Mouse (Mus musculus) heart, adult 2 months (tissue): ENCODE results near the gene H2-T24. TPM values are rescaled to one million over a fixed set of nuclear protein-coding genes. Genes with fewer than 3 reads are reported as not detected.
"Not testable (repeated sequence)": the region's sequence is repeated elsewhere in the genome, so short reads cannot be mapped to it uniquely, and the experiment has no call there.

ENCODE experiments used
- DNase-seq, 2 experiments: peaks; one replicate each; pipeline ENCODE4 v3.0.0; 2021
- H3K27ac ChIP-seq: fragments of 200-600 bp; 2 replicates; pipeline ENCODE4 v1.8.1; 2022
- H3K27me3 ChIP-seq: fragments of 200-500 bp; 2 replicates; pipeline ENCODE4 v1.6.1; 2012; ENCODE audit warnings: mild to moderate bottlenecking, low read length, inconsistent platforms, mixed read lengths; ENCODE audit not compliant: control insufficient read depth, insufficient read depth
- H3K36me3 ChIP-seq: fragments of 200-500 bp; 2 replicates; pipeline ENCODE4 v1.6.1; 2012; ENCODE audit warnings: low read length, inconsistent platforms; ENCODE audit not compliant: control insufficient read depth, insufficient read depth
- H3K4me1 ChIP-seq: fragments of 200-500 bp; 2 replicates; pipeline ENCODE4 v1.6.1; 2011; ENCODE audit warnings: low read length; ENCODE audit not compliant: control insufficient read depth, insufficient read depth
- H3K4me3 ChIP-seq: fragments of 200-600 bp; 2 replicates; pipeline ENCODE4 v1.8.1; 2022
- H3K79me2 ChIP-seq: fragments of 200-500 bp; replicated peaks from 2 replicates; pipeline ENCODE4 v1.6.1; 2012; ENCODE audit warnings: mild to moderate bottlenecking, inconsistent platforms, low read length, moderate library complexity, mixed read lengths; ENCODE audit not compliant: control insufficient read depth, insufficient read depth
- H3K9ac ChIP-seq: fragments of 200-500 bp; 2 replicates; pipeline ENCODE4 v1.6.1; 2012; ENCODE audit warnings: low read depth, mild to moderate bottlenecking, control low read depth, inconsistent platforms, low read length, mixed read lengths
- CTCF ChIP-seq: fragments of 200-600 bp; IDR thresholded peaks from 2 replicates; pipeline ENCODE4 v1.8.1; 2022; ENCODE audit warnings: antibody characterized with exemption, mild to moderate bottlenecking, moderate library complexity
- POLR2A ChIP-seq: fragments of 200-500 bp; IDR thresholded peaks from 2 replicates; pipeline ENCODE4 v1.6.1; 2011; ENCODE audit warnings: mild to moderate bottlenecking, low read depth, low read length, control low read depth; ENCODE audit not compliant: insufficient read depth
- WGBS: fragments of 180-500 bp; shearing (Covaris S2); methylation state at CpG from one replicate; pipeline ENCODE4 v1.1.7; 2018; 5-methylcytosine and 5-hydroxymethylcytosine counted together
- intact Hi-C: fragments of 180-260 bp; cut with DNase I; formaldehyde crosslinking; loops from one replicate; pipeline ENCODE4 v1.15.1; 2025
- polyA plus RNA-seq: library from polyadenylated mRNA; depleted of rRNA; stranded (reverse); fragments of >200 nt; gene quantifications from 2 replicates; pipeline ENCODE4 v1.2.3, GENCODE M21; 2012
- total RNA-seq, 2 experiments: library from RNA; stranded (reverse); gene quantifications; 2 replicates each; pipeline ENCODE4 v1.2.3; 2021

Gene H2-T24
- total and polyA plus RNA-seq, 3 experiments = 4.3 to 9.6 (median 7.5) TPM

DNA sequence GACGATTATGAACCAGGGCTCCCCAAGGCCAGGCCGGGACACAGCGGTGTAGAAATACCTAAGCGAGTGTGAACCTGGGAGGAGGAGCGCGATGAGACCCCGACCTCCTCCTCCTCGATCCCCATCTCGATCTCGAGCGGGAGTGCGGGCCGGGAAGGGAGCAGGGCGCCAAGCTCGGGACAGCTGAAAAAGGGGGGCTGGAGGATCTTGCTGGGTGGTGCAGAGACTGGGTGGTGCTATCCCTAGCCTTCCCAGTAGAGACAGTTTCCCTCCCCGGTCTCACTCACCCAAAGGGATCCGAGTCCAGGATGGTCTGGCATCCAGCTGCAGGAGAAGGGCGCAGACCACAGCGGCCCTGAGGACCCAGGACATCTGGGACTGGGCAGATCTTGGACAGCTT lies 21.7 kb upstream of the H2-T24 start:
- peak; percentile 15; the same call in 1 of the 2 replicates for TF ChIP-seq CTCF

DNA sequence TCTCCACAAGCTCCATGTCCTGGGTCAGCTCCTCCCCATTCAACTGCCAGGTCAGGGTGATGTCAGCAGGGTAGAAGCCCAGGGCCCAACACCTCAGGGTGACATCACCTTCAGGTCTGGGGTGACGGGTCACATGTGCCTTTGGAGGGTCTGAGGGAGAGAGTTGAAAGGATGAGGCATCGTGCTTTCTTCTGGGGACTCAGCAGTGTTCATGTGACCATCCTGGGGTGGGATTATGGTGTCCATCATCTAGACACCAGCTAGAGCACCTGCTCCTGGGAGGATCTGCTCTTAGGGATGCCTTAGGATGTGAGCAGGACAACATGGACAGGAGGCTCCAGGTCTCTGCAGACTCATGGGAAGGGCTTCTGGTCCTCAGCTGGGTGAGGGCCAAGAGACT lies 20.2 kb upstream of the H2-T24 start:
- H3K9ac ChIP-seq, H3K36me3 ChIP-seq, H3K79me2 ChIP-seq, H3K4me3 ChIP-seq, H3K4me1 ChIP-seq, DNase-seq, H3K27me3 ChIP-seq, H3K27ac ChIP-seq: not testable (repeated sequence)
- intact Hi-C loops = loop anchor here (10.0 kb wide), 1 partner anchor 216 kb away; the partner anchor contains the start of genes Flot1 and Ier3
- WGBS = 83% methylated on average over 2 of the region's 2 CpGs

More for the DNA sequence above, 21.7 kb upstream of the H2-T24 start:
- Histone ChIP-seq H3K4me3 (peak overlapping the region; percentile 60), H3K27ac (peak overlapping the region; percentile 71), H3K9ac (peak overlapping the region; percentile 77)
- not testable (repeated sequence) for H3K27me3 ChIP-seq, H3K36me3 ChIP-seq, H3K79me2 ChIP-seq, H3K4me1 ChIP-seq
- peak; percentile 30 to 48 for DNase-seq
- intact Hi-C loops = loop anchor here (10.0 kb wide), 1 partner anchor 217 kb away; the partner anchor contains the start of genes Flot1 and Ier3
- under 1% methylated on average over 19 of the region's 19 CpGs for WGBS

DNA sequence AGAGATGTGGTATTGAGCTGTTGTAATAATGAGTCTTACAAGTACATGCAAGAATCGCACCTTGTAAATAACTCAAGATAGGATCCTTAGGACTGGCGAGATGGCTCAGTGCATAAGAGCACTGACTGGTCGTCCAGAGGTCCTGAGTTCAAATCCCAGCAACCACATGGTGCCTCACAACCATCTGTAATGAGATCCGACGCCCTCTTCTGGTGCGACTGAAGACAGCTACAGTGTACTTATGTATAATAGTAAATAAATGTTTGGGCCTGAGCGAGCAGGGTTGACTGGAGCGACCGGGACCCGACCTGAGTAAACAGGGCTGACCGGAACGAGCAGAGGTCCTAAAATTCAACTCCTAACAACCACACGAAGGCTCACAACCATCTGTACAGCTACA lies 15.8 kb upstream of the H2-T24 start:
- DNase-seq, H3K79me2 ChIP-seq, H3K4me3 ChIP-seq, H3K4me1 ChIP-seq, H3K9ac ChIP-seq, intact Hi-C loops, H3K27me3 ChIP-seq, H3K27ac ChIP-seq, H3K36me3 ChIP-seq: not testable (repeated sequence)
- WGBS = 84% methylated on average over 13 of the region's 13 CpGs

DNA sequence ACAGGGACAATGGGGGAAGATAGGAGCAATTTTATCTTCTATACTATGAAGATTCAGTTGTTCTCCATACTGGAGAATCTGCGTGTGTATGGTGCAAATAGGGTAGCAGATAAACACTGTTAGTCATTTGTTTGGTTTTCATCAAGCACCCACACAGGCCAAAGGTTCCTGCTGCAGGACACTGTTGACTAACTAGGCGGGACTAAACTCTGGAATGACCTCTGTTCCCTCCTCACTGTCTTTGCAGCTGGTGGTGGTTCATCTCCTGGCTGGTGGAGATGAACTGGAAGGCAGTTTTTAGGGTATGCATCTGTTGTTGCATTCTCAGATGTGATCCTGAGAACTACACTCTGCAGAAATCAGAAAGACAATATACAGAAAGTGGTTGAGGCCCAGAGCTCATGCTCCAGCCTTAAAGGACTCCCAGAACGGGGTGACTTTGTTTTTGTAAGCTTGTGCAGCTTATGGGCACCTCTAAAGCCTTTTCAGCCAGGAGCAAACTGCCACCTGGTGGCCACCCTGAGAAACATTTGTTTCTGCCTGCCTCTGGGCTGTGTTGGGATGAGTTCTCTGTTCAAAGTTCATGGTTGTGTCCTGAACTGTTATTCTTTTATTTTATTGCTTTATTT lies 14.8 kb upstream of the H2-T24 start:
- H3K36me3 ChIP-seq, H3K9ac ChIP-seq, H3K4me1 ChIP-seq, H3K79me2 ChIP-seq, H3K27me3 ChIP-seq, H3K4me3 ChIP-seq, intact Hi-C loops, H3K27ac ChIP-seq: not testable (repeated sequence)
- peak; percentile 81 for TF ChIP-seq CTCF
- DNase-seq = peak; percentile 69 to 74
- WGBS = 37% methylated on average over 3 of the region's 3 CpGs

DNA sequence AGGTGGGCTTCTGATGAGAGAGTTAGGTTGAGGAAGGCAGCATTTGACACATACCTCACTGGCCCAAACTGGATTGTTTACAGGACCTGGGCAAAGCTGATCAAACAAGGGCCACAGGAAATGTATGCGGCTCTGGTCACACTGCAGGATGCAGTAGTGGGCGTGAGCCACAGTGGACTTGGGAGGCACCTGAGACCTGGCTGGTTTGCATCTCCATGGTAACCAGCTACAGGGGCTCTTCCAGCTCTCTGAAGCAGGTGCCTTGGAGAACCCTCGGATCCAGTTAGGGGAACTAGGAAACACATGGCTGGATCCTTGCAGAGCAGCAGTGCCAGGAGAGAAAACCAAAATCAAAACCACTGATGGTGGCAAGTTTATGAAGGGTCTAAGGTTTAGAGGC lies 14.2 kb upstream of the H2-T24 start:
- H3K4me1 ChIP-seq, H3K36me3 ChIP-seq, H3K9ac ChIP-seq, H3K27me3 ChIP-seq, DNase-seq, H3K27ac ChIP-seq, intact Hi-C loops, H3K4me3 ChIP-seq, H3K79me2 ChIP-seq: not testable (repeated sequence)
- 59% methylated on average over 3 of the region's 3 CpGs for WGBS

DNA sequence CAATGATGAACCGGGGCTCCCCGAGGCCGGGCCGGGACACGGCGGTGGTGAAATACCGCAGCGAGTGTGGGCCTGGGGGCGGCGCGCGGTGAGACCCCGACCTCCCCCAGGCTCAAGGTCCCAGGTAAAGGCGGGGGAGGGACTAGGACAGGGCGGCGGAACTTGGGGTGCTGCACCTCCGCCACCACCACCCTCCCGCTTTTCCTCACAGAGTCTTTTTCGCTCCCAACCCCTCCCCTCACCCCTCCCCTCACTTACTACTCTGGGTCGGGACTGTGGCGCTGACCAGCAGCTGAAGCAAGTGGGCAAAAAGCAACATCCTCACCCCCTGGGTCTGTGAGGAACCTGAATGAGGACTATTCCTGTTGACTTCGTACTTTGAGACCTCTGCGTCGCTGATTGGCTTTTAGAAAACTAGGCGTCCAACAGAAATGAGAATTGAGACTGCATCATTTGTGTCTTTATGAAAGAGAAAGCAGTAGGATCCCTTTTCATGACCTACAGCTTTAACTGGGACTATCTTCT lies 12.1 kb upstream of the H2-T24 start, which contains the start of gene H2-T23:
Gene H2-T23 (minus strand): TSS at position 505 of the 525 bp plus-strand sequence.
- H3K27me3 ChIP-seq, H3K36me3 ChIP-seq, H3K4me1 ChIP-seq, H3K79me2 ChIP-seq: not testable (repeated sequence)
- peak; percentile 89 for TF ChIP-seq POLR2A
- intact Hi-C loops = loop anchor here (1.0 kb wide), 1 partner anchor 35 kb away; no protein-coding TSS in a partner anchor
- DNase-seq = peak in 1 of 2 experiments; percentile 74
- Histone ChIP-seq H3K27ac (peak within 1 kb of the TSS; percentile 88), H3K4me3 (peak within 1 kb of the TSS; percentile 67), H3K9ac (peak within 1 kb of the TSS; percentile 92)
- under 1% methylated on average over 25 of the region's 25 CpGs for WGBS
